Mouse (Mus musculus) left cerebral cortex, postnatal 25 days (tissue): ENCODE measurements around the gene 4933402J07Rik. TPM values are rescaled to one million over a fixed set of nuclear protein-coding genes. Genes with fewer than 3 reads are reported as not detected.

Experiments
- DNase-seq, 2 experiments: peaks; one replicate each; pipeline ENCODE4 v3.0.0; 2022; ENCODE audit warnings: low spot score in 2 of 2, mixed read lengths in 1 of 2
- intact Hi-C: fragments of 180-260 bp; cut with DNase I; formaldehyde crosslinking; loops from one replicate; pipeline ENCODE4 v1.15.1; 2025
- total RNA-seq, 2 experiments: library from RNA; stranded (reverse); gene quantifications; 2 replicates each; pipeline ENCODE4 v1.2.3; 2021

The 4933402J07Rik gene
- not detected for total RNA-seq

DNA sequence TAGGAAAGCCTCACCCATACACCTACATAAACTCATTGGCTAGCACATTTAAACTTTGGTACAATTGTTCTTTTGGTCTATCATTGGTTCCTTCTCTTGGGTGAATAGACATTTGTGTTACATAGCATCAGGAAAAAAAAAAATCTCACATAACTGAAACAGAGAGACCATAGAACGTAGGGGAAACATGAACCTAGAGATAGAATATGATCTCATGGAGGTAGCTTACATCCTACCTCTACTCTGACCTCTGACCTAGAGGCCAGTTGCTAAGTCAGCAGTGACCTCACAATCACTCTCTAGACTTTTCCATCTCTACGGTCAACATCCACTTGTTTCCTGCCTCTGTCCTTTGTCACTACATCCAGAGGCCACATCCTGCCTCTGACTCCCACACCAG lies at the start of gene 4933402J07Rik:
Gene 4933402J07Rik (plus strand): TSS at position 301 of the 400 bp plus-strand sequence.
- intact Hi-C loops = no loop called here
- DNase-seq = no peak

- DNase-seq = no peak
- intact Hi-C loops = no loop called here
Measured at GRCm38 (mm10) chr8:87517132-87517531, 46.5 kb upstream of the 4933402J07Rik start.

DNA sequence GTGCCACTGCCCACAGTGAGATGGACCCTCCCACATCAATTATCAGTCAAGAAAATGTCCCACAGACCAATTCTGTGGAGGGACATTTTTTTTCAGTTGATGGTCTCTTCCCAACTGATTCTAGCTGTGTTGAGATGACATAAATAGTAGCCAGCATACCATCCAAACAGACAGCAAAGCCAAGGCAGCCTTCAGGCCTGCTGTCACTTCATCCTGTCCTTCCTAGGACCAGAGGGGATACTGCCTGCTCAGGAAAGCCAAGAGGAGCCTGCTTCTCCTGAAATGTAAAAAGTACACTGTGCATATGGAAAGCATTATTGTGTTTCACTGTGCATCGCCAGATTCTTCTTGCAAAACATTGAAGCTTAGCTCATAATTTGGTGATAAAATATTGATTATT lies 38.6 kb upstream of the 4933402J07Rik start:
- no peak for DNase-seq
- intact Hi-C loops = no loop called here

DNA sequence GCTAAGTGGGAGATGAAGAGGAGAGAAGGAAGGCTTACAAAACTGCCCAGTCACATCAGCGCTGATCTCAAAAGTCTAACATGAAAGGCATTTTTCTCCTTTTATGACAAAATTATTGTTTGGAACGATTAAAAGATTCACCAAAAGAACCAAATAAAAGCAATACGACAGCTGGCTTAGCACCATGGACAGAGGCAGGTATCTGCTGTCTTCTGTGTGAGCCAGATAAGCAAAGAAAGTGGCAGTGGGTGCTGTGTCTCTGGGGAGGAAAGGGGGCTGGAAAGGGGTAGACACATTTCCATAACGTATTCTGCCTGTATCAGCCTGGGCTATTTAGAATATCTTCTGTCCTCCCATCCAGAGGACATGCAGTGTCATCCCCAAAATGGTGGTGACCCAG lies 32.5 kb upstream of the 4933402J07Rik start:
- intact Hi-C loops = no loop called here
- no peak for DNase-seq

DNA sequence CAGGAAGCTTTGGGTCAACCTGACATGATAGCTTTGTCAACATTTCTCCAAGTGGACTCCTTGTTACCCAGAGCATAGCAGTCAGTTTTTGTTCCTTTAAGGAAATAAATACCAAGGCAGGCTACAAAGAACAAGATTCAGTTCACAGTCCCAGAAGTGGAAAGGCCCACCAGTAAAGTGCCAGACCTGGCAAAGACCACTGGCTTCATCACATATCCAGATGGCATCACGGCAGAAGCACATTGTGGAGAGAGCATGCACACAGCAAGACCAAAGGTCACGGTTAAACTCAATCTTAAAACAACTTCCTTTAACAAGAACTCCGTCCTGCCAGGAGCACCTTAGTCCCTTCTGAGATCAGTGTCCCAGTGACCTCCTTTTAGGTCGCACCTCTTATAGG lies 30.2 kb upstream of the 4933402J07Rik start:
- intact Hi-C loops = no loop called here
- no peak for DNase-seq

DNA sequence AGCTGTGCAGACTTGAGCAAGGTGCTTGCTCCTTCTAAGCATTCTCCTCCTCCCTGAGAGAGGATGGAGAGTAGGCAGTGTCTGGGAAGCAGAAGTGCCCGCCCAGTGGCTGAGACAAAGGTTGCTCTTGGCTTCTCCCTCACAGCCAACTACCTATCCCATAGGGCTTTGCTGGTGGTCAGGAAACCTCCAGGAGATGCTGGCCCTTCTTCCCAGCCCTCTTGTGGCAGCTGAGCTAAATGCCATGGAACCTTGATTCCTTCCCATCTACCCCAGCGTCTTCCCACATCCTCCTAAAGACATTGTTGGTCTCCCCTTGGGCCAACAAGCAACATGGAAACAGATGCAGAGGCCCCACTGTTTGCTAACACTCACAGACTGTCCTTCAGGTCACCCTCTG lies 28.8 kb upstream of the 4933402J07Rik start:
- no peak for DNase-seq
- intact Hi-C loops = loop anchor here (5.0 kb wide), 1 partner anchor 63 kb away; the partner anchor contains the start of gene Cbln1

DNA sequence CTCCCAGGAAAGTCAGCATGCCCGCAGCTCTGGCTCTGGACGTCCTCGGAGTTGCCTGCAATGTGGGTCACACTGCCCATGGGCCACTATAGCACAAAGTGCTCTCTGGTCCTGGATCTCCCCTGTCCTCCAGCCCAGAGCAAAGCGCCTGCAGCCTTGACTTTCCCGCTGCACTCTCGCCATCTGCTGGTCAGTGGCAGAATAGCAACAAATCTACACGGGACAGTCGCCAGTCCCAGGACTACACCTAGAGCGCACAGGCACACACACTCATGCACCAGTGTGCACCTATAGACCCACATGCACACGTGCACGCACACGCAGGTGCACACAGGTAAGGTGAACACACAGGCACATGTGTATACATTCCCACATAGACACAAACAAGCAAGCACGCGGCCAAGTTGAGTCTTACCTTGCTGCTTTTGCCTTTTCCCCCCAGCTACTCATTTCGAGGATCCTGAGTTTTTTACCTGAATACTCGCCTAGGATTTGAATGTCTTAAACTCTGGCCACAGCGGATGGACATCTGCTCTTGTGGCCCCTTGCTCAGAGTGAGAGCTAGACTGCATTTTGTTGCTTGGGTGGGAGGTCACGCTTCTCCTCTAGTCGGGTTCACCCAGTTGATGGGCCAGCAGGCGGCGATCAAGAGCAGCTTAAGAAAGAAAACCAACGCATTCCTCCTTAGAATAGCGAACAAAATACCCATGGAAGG lies 26.9 kb upstream of the 4933402J07Rik start:
- DNase-seq = peak; percentile 54 to 66
- intact Hi-C loops = loop anchor here (1.0 to 5.0 kb wide), 3 partner anchors 64 to 602 kb away; partner anchors contain the start of gene Cbln1

GRCm38 (mm10) chr8:87539829-87540394 lies 23.7 kb upstream of the 4933402J07Rik start:
- peak; percentile 18 to 53 for DNase-seq
- intact Hi-C loops = loop anchor here (5.0 kb wide), 1 partner anchor 68 kb away; the partner anchor contains the start of gene Cbln1

DNA sequence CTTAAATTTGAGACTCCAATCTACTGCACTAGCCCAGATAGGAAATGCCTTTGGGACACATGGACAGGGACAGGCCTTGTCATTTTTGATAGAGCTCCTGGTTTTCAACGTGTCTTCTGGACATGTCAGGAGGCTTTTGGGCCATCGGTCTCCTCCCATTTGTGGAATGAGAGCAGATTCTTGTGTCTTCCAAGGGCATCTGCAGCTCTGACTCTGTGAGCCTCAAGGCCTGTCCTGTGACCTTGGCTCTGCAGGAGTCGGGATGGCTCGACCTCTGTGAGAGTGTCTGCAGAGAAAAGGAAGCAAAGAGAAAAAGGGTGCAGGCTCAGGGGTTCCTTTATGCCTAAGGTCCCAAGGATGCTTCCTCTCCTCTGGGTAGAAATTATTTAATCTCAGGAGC lies 13.8 kb upstream of the 4933402J07Rik start:
- intact Hi-C loops = no loop called here
- DNase-seq = no peak

- peak in 1 of 2 experiments; percentile 52 for DNase-seq
Measured at GRCm38 (mm10) chr8:87552801-87553200, 10.9 kb upstream of the 4933402J07Rik start.

DNA sequence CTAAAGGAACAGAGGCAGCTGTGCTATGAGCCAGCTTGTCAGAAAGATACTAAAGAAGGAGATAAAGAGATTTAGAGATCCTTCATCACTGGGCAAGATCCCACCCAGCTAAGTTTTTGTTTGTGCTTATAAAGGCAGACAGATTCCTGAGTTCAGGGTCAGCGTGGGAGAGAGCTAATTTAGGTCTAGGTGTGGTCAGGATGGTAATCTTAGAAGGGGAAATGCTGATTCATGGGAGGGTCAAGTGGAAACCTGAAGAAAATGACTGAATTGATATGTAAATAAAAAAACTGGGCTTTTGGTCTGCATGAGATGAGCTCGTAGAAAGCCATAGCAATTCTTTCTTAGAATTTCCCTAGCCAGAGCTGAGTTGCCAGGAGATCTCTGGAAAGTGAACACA lies 2.9 kb upstream of the 4933402J07Rik start:
- no peak for DNase-seq
- intact Hi-C loops = no loop called here

More at GRCm38 (mm10) chr8:87552801-87553200, 10.9 kb upstream of the 4933402J07Rik start:
- intact Hi-C loops = no loop called here

- DNase-seq = no peak
- intact Hi-C loops = no loop called here
Measured at GRCm38 (mm10) chr8:87569203-87569602, 5.5 kb downstream of the 4933402J07Rik start.

DNA sequence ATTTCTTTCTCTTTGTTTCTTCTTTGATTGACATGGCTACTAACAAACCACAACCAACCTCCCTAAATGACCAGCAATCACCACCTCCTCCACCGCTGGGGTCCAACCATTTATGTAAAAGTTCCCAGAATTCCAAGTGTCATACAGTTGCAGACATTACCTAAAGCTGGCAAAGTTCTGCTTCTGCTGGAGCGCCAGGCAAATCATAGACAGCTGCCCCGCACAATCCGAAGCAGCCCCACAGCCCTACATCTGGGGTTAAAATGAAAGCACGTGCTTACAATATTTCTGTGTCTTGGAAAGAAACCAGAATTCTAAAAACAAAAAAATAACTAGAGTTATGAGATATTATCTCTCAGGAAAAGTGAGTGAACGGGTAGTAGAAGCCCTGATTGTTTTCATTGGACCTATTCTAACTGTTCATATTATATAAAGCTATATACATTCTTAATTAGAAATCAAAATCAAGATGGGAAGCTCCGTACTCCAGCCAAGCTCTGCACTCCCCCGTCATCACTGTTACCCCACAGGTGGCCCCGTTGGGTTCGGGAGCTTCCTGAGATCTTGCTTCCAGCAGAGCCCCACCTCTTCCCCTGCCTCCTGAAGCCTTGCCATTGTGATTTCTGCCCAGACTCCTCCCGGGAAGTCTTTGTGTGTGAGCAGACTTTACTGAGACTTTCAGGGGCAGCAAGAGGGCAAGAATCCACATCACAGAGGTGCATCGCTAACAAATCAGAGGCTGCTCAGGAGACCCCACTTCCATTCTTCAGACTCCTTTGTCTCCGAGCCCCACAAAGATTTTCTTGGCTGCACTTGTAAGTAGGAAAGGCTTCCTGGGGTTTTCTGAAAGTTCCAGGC lies 6.3 kb downstream of the 4933402J07Rik start:
- intact Hi-C loops = no loop called here

GRCm38 (mm10) chr8:87570564-87570855 lies 6.9 kb downstream of the 4933402J07Rik start:
- intact Hi-C loops = no loop called here
- DNase-seq = no peak

More for the DNA sequence above, 6.3 kb downstream of the 4933402J07Rik start:
- no peak for DNase-seq

- DNase-seq = no peak
- intact Hi-C loops = no loop called here
Measured at GRCm38 (mm10) chr8:87570880-87571279, 7.2 kb downstream of the 4933402J07Rik start.

- intact Hi-C loops = loop anchor here (2.0 to 10.0 kb wide), 2 partner anchors 121 to 429 kb away; no protein-coding TSS in a partner anchor
- DNase-seq = peak; percentile 62 to 79
Measured at GRCm38 (mm10) chr8:87594272-87594671, 30.6 kb downstream of the 4933402J07Rik start.

DNA sequence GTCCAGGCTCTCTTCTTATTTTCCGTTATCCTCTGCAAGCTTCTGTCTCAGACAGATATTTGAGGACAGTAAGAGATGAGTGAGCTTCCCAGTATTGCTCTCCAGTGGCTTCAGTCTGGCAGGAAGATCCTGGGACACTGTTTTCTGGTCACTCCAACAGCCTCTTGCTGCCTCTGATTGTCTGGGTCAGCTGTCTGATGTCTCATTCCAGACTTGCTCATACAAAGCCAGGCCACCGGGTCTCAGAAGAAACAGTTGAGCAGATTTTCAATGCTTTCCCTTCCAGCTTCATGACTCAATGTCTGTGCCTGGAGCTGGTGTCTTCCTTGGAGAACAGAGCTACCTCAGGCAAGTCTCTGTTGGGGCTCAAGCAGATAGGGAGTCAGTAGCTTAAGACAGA lies 39.1 kb downstream of the 4933402J07Rik start:
- DNase-seq = no peak
- intact Hi-C loops = no loop called here

GRCm38 (mm10) chr8:87609110-87609509 lies 45.5 kb downstream of the 4933402J07Rik start:
- no peak for DNase-seq
- intact Hi-C loops = no loop called here

GRCm38 (mm10) chr8:87609651-87610192 lies 46.1 kb downstream of the 4933402J07Rik start:
- intact Hi-C loops = no loop called here
- no peak for DNase-seq

DNA sequence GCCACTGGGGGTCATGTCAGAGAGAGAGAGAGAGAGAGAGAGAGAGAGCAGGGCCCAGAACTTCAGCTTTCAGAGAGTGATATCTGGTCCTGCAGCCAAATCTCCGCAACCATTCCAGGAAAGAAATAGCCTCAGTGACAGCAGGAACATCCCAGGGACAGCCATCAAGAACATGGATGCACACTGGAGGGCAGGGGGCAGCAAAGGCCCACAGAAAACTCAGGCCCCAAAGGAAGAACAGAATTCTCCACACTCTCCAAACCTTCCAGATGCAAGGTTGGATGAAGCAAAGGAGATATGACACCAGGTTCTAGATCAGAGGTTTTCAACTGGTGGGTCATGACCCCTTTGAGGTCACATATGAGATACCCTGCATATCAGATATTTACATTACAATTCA lies 50.0 kb downstream of the 4933402J07Rik start:
- no peak for DNase-seq
- intact Hi-C loops = no loop called here
